Mouse (Mus musculus) megakaryocyte-erythroid progenitor cell, adult 5 weeks (primary cell): ENCODE data around the gene Thap12. TPM values are rescaled to one million over a fixed set of nuclear protein-coding genes. Genes with fewer than 3 reads are reported as not detected.

ENCODE experiments used
- polyA plus RNA-seq: library from polyadenylated mRNA; stranded (reverse); fragments of >175 nt; gene quantifications from 2 replicates; pipeline ENCODE4 v1.2.3, GENCODE M21; 2012

Thap12 gene
- 24.2 and 26.0 TPM in 2 replicates for polyA plus RNA-seq

GRCm38 (mm10) chr7:98702283-98703240 is at the start of gene Thap12:
Gene Thap12, plus strand, starts transcription at chr7:98703103.

GRCm38 (mm10) chr7:98656531-98657221 is 46.2 kb upstream of the Thap12 start, which contains the start of gene Emsy:
Gene Emsy, minus strand, starts transcription at chr7:98656783.

Other genes with a start within 250 kb of the Thap12 start
- 1.3 and 1.7 TPM in 2 replicates for gene Lrrc32, start 213.8 kb upstream of the Thap12 start, polyA plus RNA-seq
- gene Emsy, start 46.3 kb upstream of the Thap12 start, polyA plus RNA-seq: 4.5 and 5.1 TPM in 2 replicates
- gene Wnt11, start 132.0 kb downstream of the Thap12 start, polyA plus RNA-seq: 1.3 and 2.0 TPM in 2 replicates